Mouse (Mus musculus) bone marrow, adult 2 months (tissue): Measurements from ENCODE around the gene Fcer2a. TPM values are rescaled to one million over a fixed set of nuclear protein-coding genes. Genes with fewer than 3 reads are reported as not detected.
A peak's percentile ranks its signal among the peaks of the same experiment; 100 is the strongest.

Experiments used
- H3K27ac ChIP-seq: fragments of 200-500 bp; 2 replicates; pipeline ENCODE4 v1.5.1; 2012; ENCODE audit warnings: low read depth, mild to moderate bottlenecking, control low read depth, inconsistent platforms, low read length; ENCODE audit not compliant: control insufficient read depth, poor library complexity, insufficient read depth
- H3K4me1 ChIP-seq: fragments of 200-500 bp; 2 replicates; pipeline ENCODE4 v1.6.1; 2011; ENCODE audit warnings: low read length; ENCODE audit not compliant: control insufficient read depth, insufficient read depth
- H3K4me3 ChIP-seq: fragments of 200-500 bp; replicated peaks from 2 replicates; pipeline ENCODE3; 2011; ENCODE audit warnings: mild to moderate bottlenecking, low read depth, low read length, control low read depth; ENCODE audit not compliant: control insufficient read depth
- CTCF ChIP-seq: fragments of 200-500 bp; IDR thresholded peaks from 2 replicates; pipeline ENCODE4 v1.5.1; 2011; ENCODE audit warnings: low read length, control low read depth; ENCODE audit not compliant: control insufficient read depth, insufficient read depth
- POLR2A ChIP-seq: fragments of 200-500 bp; IDR thresholded peaks from 2 replicates; pipeline ENCODE4 v1.6.1; 2011; ENCODE audit warnings: low read depth, mild to moderate bottlenecking, control low read depth, low read length, borderline replicate concordance; ENCODE audit not compliant: control insufficient read depth
- WGBS: fragments of 180-500 bp; shearing (Covaris S2); methylation state at CpG from one replicate; pipeline ENCODE4 v1.1.7; 2018; 5-methylcytosine and 5-hydroxymethylcytosine counted together
- polyA plus RNA-seq: library from polyadenylated mRNA; stranded (reverse); fragments of >200 nt; gene quantifications from 2 replicates; pipeline ENCODE4 v1.2.4, GENCODE M21; 2011; ENCODE audit warnings: low replicate concordance; ENCODE audit not compliant: missing spikeins, insufficient read depth, insufficient read length

Gene Fcer2a
- polyA plus RNA-seq, 1 experiment: 37.3 TPM

GRCm38 (mm10) chr8:3654726-3655508 is 39.1 kb downstream of the Fcer2a start:
- WGBS: 86% methylated on average over 11 of the region's 11 CpGs
- peaks cover 12% of the 10 kb centered on the region for H3K4me1 ChIP-seq
- H3K27ac ChIP-seq: no peak overlapping the region
- H3K4me3 ChIP-seq: no peak overlapping the region
- TF ChIP-seq POLR2A: no peak
- no peak for TF ChIP-seq CTCF

- 24% methylated on average over 3 of the region's 3 CpGs for WGBS
- no peak for TF ChIP-seq CTCF
- TF ChIP-seq POLR2A: no peak
Observed at GRCm38 (mm10) chr8:3652845-3653244, 41.1 kb downstream of the Fcer2a start.

GRCm38 (mm10) chr8:3648990-3649389 is 45.0 kb downstream of the Fcer2a start:
- peak overlapping the region; percentile 48 for H3K4me3 ChIP-seq
- peaks cover 1% of the 10 kb centered on the region; the same call in 1 of the 2 replicates for H3K4me1 ChIP-seq
- TF ChIP-seq CTCF (no peak), POLR2A (no peak)
- WGBS: 24% methylated on average over 1 of the region's 1 CpGs
- peak overlapping the region; percentile 90 for H3K27ac ChIP-seq

More at GRCm38 (mm10) chr8:3652845-3653244, 41.1 kb downstream of the Fcer2a start:
- Histone ChIP-seq H3K27ac (no peak overlapping the region), H3K4me3 (no peak overlapping the region), H3K4me1 (peaks cover 8% of the 10 kb centered on the region; the same call in 1 of the 2 replicates)

- Histone ChIP-seq H3K4me1 (peaks cover 1% of the 10 kb centered on the region; the same call in 1 of the 2 replicates), H3K27ac (peak overlapping the region; percentile 90; the same call in 1 of the 2 replicates), H3K4me3 (no peak overlapping the region)
- 25% methylated on average over 2 of the region's 2 CpGs for WGBS
- TF ChIP-seq CTCF (no peak), POLR2A (no peak)
Observed at GRCm38 (mm10) chr8:3648268-3648667, 45.7 kb downstream of the Fcer2a start.

- TF ChIP-seq POLR2A (no peak), CTCF (no peak)
- Histone ChIP-seq H3K4me3 (no peak overlapping the region), H3K4me1 (peaks cover 1% of the 10 kb centered on the region; the same call in 1 of the 2 replicates), H3K27ac (peak overlapping the region; percentile 20; the same call in 1 of the 2 replicates)
- 62% methylated on average over 4 of the region's 4 CpGs for WGBS
Observed at GRCm38 (mm10) chr8:3647561-3647960, 46.4 kb downstream of the Fcer2a start.

- H3K4me1 ChIP-seq: peaks cover 1% of the 10 kb centered on the region; the same call in 1 of the 2 replicates
- WGBS: 51% methylated on average over 6 of the region's 6 CpGs
- peak overlapping the region; percentile 84 for H3K27ac ChIP-seq
- no peak overlapping the region for H3K4me3 ChIP-seq
- no peak for TF ChIP-seq POLR2A
- no peak for TF ChIP-seq CTCF
Observed at GRCm38 (mm10) chr8:3646824-3647531, 47.0 kb downstream of the Fcer2a start.

GRCm38 (mm10) chr8:3645804-3646203 is 48.2 kb downstream of the Fcer2a start:
- Histone ChIP-seq H3K27ac (peak overlapping the region; percentile 84; the same call in 1 of the 2 replicates), H3K4me3 (no peak overlapping the region), H3K4me1 (peaks cover 1% of the 10 kb centered on the region; the same call in 1 of the 2 replicates)
- WGBS: 9% methylated on average over 5 of the region's 5 CpGs
- TF ChIP-seq CTCF: peak; percentile 78
- no peak for TF ChIP-seq POLR2A

Other genes starting within 250 kb of the Fcer2a start
- gene Pex11g, start 226.5 kb downstream of the Fcer2a start, polyA plus RNA-seq: 1.7 and 2.6 TPM in 2 replicates
- gene Tex45, start 223.3 kb downstream of the Fcer2a start, polyA plus RNA-seq: 1.00 TPM in 1 of 2 replicates, not detected in the other
- gene Zfp358, start 201.0 kb downstream of the Fcer2a start, polyA plus RNA-seq: 3.9 and 5.8 TPM in 2 replicates
- gene Mcoln1, start 193.7 kb downstream of the Fcer2a start, polyA plus RNA-seq: 97.4 and 154 TPM in 2 replicates
- 36.3 and 52.7 TPM in 2 replicates for gene Pnpla6, start 178.8 kb downstream of the Fcer2a start, polyA plus RNA-seq
- not detected in 2 replicates for gene C330021F23Rik, start 126.2 kb downstream of the Fcer2a start, polyA plus RNA-seq
- gene Camsap3, start 106.9 kb downstream of the Fcer2a start, polyA plus RNA-seq: 1.1 and 4.1 TPM in 2 replicates
- 22.4 and 40.3 TPM in 2 replicates for gene Xab2, start 72.9 kb downstream of the Fcer2a start, polyA plus RNA-seq
- gene Pet100, start 72.6 kb downstream of the Fcer2a start, polyA plus RNA-seq: 162 and 227 TPM in 2 replicates
- gene Pcp2, start 68.6 kb downstream of the Fcer2a start, polyA plus RNA-seq: not detected in 2 replicates
- gene Stxbp2, start 63.2 kb downstream of the Fcer2a start, polyA plus RNA-seq: 229 and 373 TPM in 2 replicates
- gene Retn, start 38.4 kb downstream of the Fcer2a start, polyA plus RNA-seq: 3.0 TPM in 1 of 2 replicates, not detected in the other
- gene Mcemp1, start 28.4 kb downstream of the Fcer2a start, polyA plus RNA-seq: 38.3 and 142 TPM in 2 replicates
- 10.9 TPM in 1 of 2 replicates, not detected in the other for gene Fcor, start 21.8 kb downstream of the Fcer2a start, polyA plus RNA-seq
- gene Trappc5, start 17.9 kb downstream of the Fcer2a start, polyA plus RNA-seq: 7.7 and 10.0 TPM in 2 replicates
- not detected in 2 replicates for gene Clec4g, start 26.5 kb upstream of the Fcer2a start, polyA plus RNA-seq
- 1.3 and 3.4 TPM in 2 replicates for gene Cd209a, start 54.8 kb upstream of the Fcer2a start, polyA plus RNA-seq
- not detected in 2 replicates for gene Cd209e, start 160.1 kb upstream of the Fcer2a start, polyA plus RNA-seq
- 2.2 and 3.1 TPM in 2 replicates for gene Cd209d, start 184.4 kb upstream of the Fcer2a start, polyA plus RNA-seq
- not detected in 2 replicates for gene Cd209b, start 232.7 kb upstream of the Fcer2a start, polyA plus RNA-seq